Mouse (Mus musculus): ENCODE data around the gene Abca17. TPM values are rescaled to one million over a fixed set of nuclear protein-coding genes. Genes with fewer than 3 reads are reported as not detected.

The Abca17 gene
- polyA plus RNA-seq, 1 experiment from 2014 or later: 0.16 TPM

- Histone ChIP-seq H3K79me2 (ENCODE audit: inconsistent target) (no peaks in the 10 kb centered on the region), H3K4me3 (ENCODE audit: inconsistent target) (no peak overlapping the region), H3K27ac (no peak overlapping the region), H3K36me3 (ENCODE audit: inconsistent target) (no peaks in the 10 kb centered on the region)
- WGBS (ENCODE audit: missing documents): 71% methylated on average over 9 of the region's 9 CpGs
Measured at GRCm38 (mm10) chr17:24288477-24288876, 62.4 kb downstream of the Abca17 start.

- no peaks in the 10 kb centered on the region for H3K36me3 ChIP-seq (ENCODE audit: inconsistent target)
- no peak overlapping the region for H3K4me3 ChIP-seq (ENCODE audit: inconsistent target)
- H3K27ac ChIP-seq: no peak overlapping the region
- no peaks in the 10 kb centered on the region for H3K79me2 ChIP-seq (ENCODE audit: inconsistent target)
- WGBS (ENCODE audit: missing documents): 42% methylated on average over 3 of the region's 3 CpGs
Measured at GRCm38 (mm10) chr17:24285680-24286079, 65.2 kb downstream of the Abca17 start.

- 72% methylated on average over 9 of the region's 9 CpGs for WGBS (ENCODE audit: missing documents)
Measured at GRCm38 (mm10) chr17:24283266-24283818, 67.5 kb downstream of the Abca17 start.

GRCm38 (mm10) chr17:24282637-24283036 is 68.2 kb downstream of the Abca17 start:
- H3K27ac ChIP-seq: peak overlapping the region; percentile 40
- WGBS (ENCODE audit: missing documents): 96% methylated on average over 3 of the region's 4 CpGs
- no peaks in the 10 kb centered on the region for H3K36me3 ChIP-seq (ENCODE audit: inconsistent target)
- no peaks in the 10 kb centered on the region for H3K79me2 ChIP-seq (ENCODE audit: inconsistent target)
- no peak overlapping the region for H3K4me3 ChIP-seq (ENCODE audit: inconsistent target)

More at GRCm38 (mm10) chr17:24283266-24283818, 67.5 kb downstream of the Abca17 start:
- no peaks in the 10 kb centered on the region for H3K36me3 ChIP-seq (ENCODE audit: inconsistent target)
- H3K4me3 ChIP-seq (ENCODE audit: inconsistent target): no peak overlapping the region
- H3K27ac ChIP-seq: peak overlapping the region; percentile 40
- no peaks in the 10 kb centered on the region for H3K79me2 ChIP-seq (ENCODE audit: inconsistent target)

- no peak overlapping the region for H3K27ac ChIP-seq
- no peaks in the 10 kb centered on the region for H3K36me3 ChIP-seq (ENCODE audit: inconsistent target)
- H3K79me2 ChIP-seq (ENCODE audit: inconsistent target): no peaks in the 10 kb centered on the region
- 94% methylated on average over 4 of the region's 4 CpGs for WGBS (ENCODE audit: missing documents)
- H3K4me3 ChIP-seq (ENCODE audit: inconsistent target): no peak overlapping the region
Measured at GRCm38 (mm10) chr17:24279907-24280306, 71.0 kb downstream of the Abca17 start.

- Histone ChIP-seq H3K4me3 (ENCODE audit: inconsistent target) (no peak overlapping the region), H3K36me3 (ENCODE audit: inconsistent target) (no peaks in the 10 kb centered on the region), H3K79me2 (ENCODE audit: inconsistent target) (no peaks in the 10 kb centered on the region), H3K27ac (no peak overlapping the region)
- 92% methylated on average over 1 of the region's 1 CpGs for WGBS (ENCODE audit: missing documents)
Measured at GRCm38 (mm10) chr17:24267133-24267532, 83.7 kb downstream of the Abca17 start.

GRCm38 (mm10) chr17:24264766-24265165 is 86.1 kb downstream of the Abca17 start:
- 91% methylated on average over 2 of the region's 2 CpGs for WGBS (ENCODE audit: missing documents)
- Histone ChIP-seq H3K27ac (no peak overlapping the region), H3K4me3 (ENCODE audit: inconsistent target) (no peak overlapping the region), H3K36me3 (ENCODE audit: inconsistent target) (no peaks in the 10 kb centered on the region), H3K79me2 (ENCODE audit: inconsistent target) (no peaks in the 10 kb centered on the region)

GRCm38 (mm10) chr17:24260516-24260915 is 90.4 kb downstream of the Abca17 start:
- WGBS (ENCODE audit: missing documents): 2% methylated on average over 4 of the region's 4 CpGs
- H3K27ac ChIP-seq: peak overlapping the region; percentile 68
- no peaks in the 10 kb centered on the region for H3K36me3 ChIP-seq (ENCODE audit: inconsistent target)
- no peaks in the 10 kb centered on the region for H3K79me2 ChIP-seq (ENCODE audit: inconsistent target)
- H3K4me3 ChIP-seq (ENCODE audit: inconsistent target): no peak overlapping the region

GRCm38 (mm10) chr17:24259702-24260101 is 91.2 kb downstream of the Abca17 start:
- H3K27ac ChIP-seq: peak overlapping the region; percentile 68
- no peaks in the 10 kb centered on the region for H3K36me3 ChIP-seq (ENCODE audit: inconsistent target)
- H3K79me2 ChIP-seq (ENCODE audit: inconsistent target): no peaks in the 10 kb centered on the region
- H3K4me3 ChIP-seq (ENCODE audit: inconsistent target): no peak overlapping the region
- WGBS (ENCODE audit: missing documents): 0% methylated on average over 3 of the region's 5 CpGs

- Histone ChIP-seq H3K36me3 (ENCODE audit: inconsistent target) (no peaks in the 10 kb centered on the region), H3K79me2 (ENCODE audit: inconsistent target) (no peaks in the 10 kb centered on the region), H3K4me3 (ENCODE audit: inconsistent target) (no peak overlapping the region), H3K27ac (no peak overlapping the region)
- WGBS (ENCODE audit: missing documents): 49% methylated on average over 3 of the region's 4 CpGs
Measured at GRCm38 (mm10) chr17:24258981-24259380, 91.9 kb downstream of the Abca17 start.

- Histone ChIP-seq H3K36me3 (ENCODE audit: inconsistent target) (no peaks in the 10 kb centered on the region), H3K79me2 (ENCODE audit: inconsistent target) (peaks cover 35% of the 10 kb centered on the region), H3K4me3 (ENCODE audit: inconsistent target) (no peak overlapping the region), H3K27ac (peak overlapping the region; percentile 89)
- WGBS (ENCODE audit: missing documents): 94% methylated on average over 2 of the region's 2 CpGs
Measured at GRCm38 (mm10) chr17:24252329-24252728, 98.5 kb downstream of the Abca17 start.

GRCm38 (mm10) chr17:24251320-24252069 is 99.4 kb downstream of the Abca17 start, which contains the start of gene Ccnf:
Ccnf (minus strand) TSS chr17:24251484.
- Histone ChIP-seq H3K4me3 (ENCODE audit: inconsistent target) (peak within 1 kb of the TSS; percentile 86), H3K79me2 (ENCODE audit: inconsistent target) (peaks cover 42% of the 10 kb centered on the region), H3K36me3 (ENCODE audit: inconsistent target) (no peaks in the 10 kb centered on the region), H3K27ac (peak within 1 kb of the TSS; percentile 89)
- WGBS (ENCODE audit: missing documents): under 1% methylated on average over 47 of the region's 48 CpGs

GRCm38 (mm10) chr17:24250988-24251319 is 99.9 kb downstream of the Abca17 start:
- peak overlapping the region; percentile 72 for H3K27ac ChIP-seq
- under 1% methylated on average over 32 of the region's 32 CpGs for WGBS (ENCODE audit: missing documents)

GRCm38 (mm10) chr17:24248641-24249040 is 102.2 kb downstream of the Abca17 start:
- Histone ChIP-seq H3K27ac (no peak overlapping the region), H3K36me3 (ENCODE audit: inconsistent target) (peaks cover 4% of the 10 kb centered on the region; the same call in 1 of the 2 replicates), H3K4me3 (ENCODE audit: inconsistent target) (no peak overlapping the region), H3K79me2 (ENCODE audit: inconsistent target) (peaks cover 51% of the 10 kb centered on the region)
- WGBS (ENCODE audit: missing documents): 100% methylated on average over 2 of the region's 2 CpGs

More at GRCm38 (mm10) chr17:24250988-24251319, 99.9 kb downstream of the Abca17 start:
- Histone ChIP-seq H3K4me3 (ENCODE audit: inconsistent target) (peak overlapping the region; percentile 86), H3K36me3 (ENCODE audit: inconsistent target) (no peaks in the 10 kb centered on the region), H3K79me2 (ENCODE audit: inconsistent target) (peaks cover 45% of the 10 kb centered on the region)

- Histone ChIP-seq H3K4me3 (ENCODE audit: inconsistent target) (no peak overlapping the region), H3K27ac (no peak overlapping the region), H3K36me3 (ENCODE audit: inconsistent target) (peaks cover 4% of the 10 kb centered on the region; the same call in 1 of the 2 replicates), H3K79me2 (ENCODE audit: inconsistent target) (peaks cover 33% of the 10 kb centered on the region)
- WGBS (ENCODE audit: missing documents): 94% methylated on average over 8 of the region's 8 CpGs
Measured at GRCm38 (mm10) chr17:24244061-24244460, 106.8 kb downstream of the Abca17 start.
